Mouse (Mus musculus): Measurements from ENCODE around the gene Ftl1. TPM values are rescaled to one million over a fixed set of nuclear protein-coding genes. Genes with fewer than 3 reads are reported as not detected.

The Ftl1 gene
- total RNA-seq, 1 experiment from 2014 or later = 786 TPM

DNA sequence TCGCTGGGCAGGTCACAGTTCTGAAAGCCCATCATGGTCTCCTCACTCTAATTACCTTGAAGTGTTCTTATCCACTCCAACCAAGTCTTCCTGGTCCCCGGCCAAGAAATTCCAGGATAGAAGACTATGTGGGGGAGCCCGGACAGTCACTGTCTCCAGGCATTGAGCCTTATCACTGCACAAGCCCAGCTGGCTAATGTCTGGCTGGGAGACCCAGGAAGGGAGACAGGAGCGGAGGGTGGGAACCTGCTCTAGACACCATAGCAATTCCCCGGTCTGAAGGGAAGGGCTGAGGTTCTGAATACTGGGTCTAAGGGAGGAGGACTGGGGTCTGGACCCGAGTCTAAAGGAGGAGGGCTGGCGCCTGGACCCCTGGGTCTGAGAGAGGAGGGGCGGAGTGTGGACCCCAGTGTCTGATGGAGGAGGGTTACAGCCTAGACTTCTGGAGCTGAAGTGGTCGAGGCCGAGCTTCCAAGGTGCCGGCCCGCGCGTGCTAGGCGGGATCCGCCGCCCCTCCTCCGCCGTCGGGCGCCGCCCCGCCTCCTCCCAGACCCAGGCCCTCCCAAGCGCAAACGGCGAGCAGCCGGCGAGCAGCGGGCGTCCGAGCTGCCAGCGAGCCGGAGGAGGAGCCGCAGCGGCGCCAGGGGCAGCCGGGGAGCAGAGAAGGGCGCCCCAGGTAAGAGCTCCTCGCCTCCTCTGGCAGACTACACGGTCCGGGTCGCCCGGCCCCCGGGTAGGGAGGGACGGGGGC lies 46.4 kb downstream of the Ftl1 start, which contains the start of gene Ntf5:
Gene Ntf5, plus strand, starts transcription at position 583 of the 751 bp plus-strand sequence.
- peak; percentile 34 for DNase-seq

GRCm38 (mm10) chr7:45412421-45412820 lies 47.3 kb downstream of the Ftl1 start:
- DNase-seq = no peak

DNA sequence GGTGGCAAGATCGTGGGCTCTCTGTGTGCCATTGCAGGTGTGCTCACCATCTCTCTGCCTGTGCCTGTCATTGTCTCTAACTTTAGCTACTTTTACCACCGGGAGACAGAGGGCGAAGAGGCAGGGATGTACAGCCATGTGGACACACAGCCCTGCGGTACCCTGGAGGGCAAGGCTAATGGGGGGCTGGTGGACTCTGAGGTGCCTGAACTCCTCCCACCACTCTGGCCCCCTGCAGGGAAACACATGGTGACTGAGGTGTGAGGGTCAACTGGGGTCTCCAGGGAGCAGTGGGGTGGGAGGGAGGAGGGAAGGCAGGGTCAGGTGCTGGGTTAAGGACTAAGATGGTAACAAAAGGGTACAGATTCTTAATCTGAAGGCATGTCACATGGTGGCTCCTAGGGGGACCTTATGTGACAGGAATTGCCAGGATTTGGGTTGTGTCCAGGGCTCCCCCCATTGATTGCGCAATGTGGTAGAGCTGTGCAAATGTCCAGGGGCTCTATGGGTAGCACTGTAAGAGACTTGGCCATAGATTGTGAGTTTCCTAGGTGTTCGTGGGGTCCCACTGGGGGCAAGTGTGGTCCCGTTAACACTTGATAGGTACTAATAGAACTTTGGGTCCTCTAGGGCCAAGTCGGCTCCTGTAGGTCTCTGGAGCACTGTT lies 50.1 kb downstream of the Ftl1 start:
- DNase-seq = no peak

DNA sequence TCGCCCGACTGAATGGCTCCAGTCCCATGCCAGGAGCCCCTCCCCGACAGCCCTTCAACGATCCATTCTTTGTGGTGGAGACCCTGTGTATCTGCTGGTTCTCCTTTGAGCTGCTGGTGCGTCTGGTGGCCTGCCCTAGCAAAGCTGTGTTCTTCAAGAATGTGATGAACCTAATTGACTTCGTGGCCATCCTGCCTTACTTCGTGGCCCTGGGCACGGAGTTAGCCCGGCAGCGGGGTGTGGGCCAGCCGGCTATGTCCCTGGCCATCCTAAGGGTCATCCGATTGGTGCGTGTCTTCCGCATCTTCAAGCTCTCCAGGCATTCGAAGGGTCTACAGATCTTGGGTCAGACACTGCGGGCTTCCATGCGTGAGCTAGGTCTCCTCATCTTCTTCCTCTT lies 50.7 kb downstream of the Ftl1 start:
- no peak for DNase-seq

- DNase-seq = no peak
Observed at GRCm38 (mm10) chr7:45408351-45408750, 51.3 kb downstream of the Ftl1 start.

Small RNA genes within 50 kb of the gene (microRNA-seq; reads per million reads assigned to microRNA genes)
- gene Gm22133 = 2.1 to 6.2 reads per million in 2 experiments

Other genes with a start within 250 kb of the Ftl1 start
- gene Dkkl1, start 247.7 kb downstream of the Ftl1 start, total RNA-seq (2021) = not detected in 2 replicates
- gene Tead2, start 244.1 kb downstream of the Ftl1 start, total RNA-seq (2021) = 15.0 and 15.3 TPM in 2 replicates
- gene Cd37, start 220.8 kb downstream of the Ftl1 start, total RNA-seq (2021) = 2.7 TPM in 2 replicates
- gene Slc6a16, start 218.8 kb downstream of the Ftl1 start, total RNA-seq (2021) = not detected in 2 replicates
- not detected in 2 replicates for gene Slc6a21, start 182.4 kb downstream of the Ftl1 start, total RNA-seq (2021)
- 9.3 and 14.2 TPM in 2 replicates for gene Trpm4, start 126.1 kb downstream of the Ftl1 start, total RNA-seq (2021)
- 0.18 TPM in 1 of 2 replicates, not detected in the other for gene Hrc, start 124.6 kb downstream of the Ftl1 start, total RNA-seq (2021)
- gene Ppfia3, start 92.9 kb downstream of the Ftl1 start, total RNA-seq (2021) = 1.9 and 2.9 TPM in 2 replicates
- 8.7 TPM in 1 of 2 replicates, not detected in the other for gene Lin7b, start 89.3 kb downstream of the Ftl1 start, total RNA-seq (2021)
- 361 and 425 TPM in 2 replicates for gene Snrnp70, start 64.1 kb downstream of the Ftl1 start, total RNA-seq (2021)
- not detected in 2 replicates for gene Kcna7, start 54.2 kb downstream of the Ftl1 start, total RNA-seq (2021)
- gene Ntf5, start 46.2 kb downstream of the Ftl1 start, total RNA-seq (2021) = not detected in 2 replicates
- gene Lhb, start 39.1 kb downstream of the Ftl1 start, total RNA-seq (2021) = not detected in 2 replicates
- 39.4 and 44.2 TPM in 2 replicates for gene Gys1, start 25.0 kb downstream of the Ftl1 start, total RNA-seq (2021)
- gene Ruvbl2, start 21.8 kb downstream of the Ftl1 start, total RNA-seq (2021) = 50.7 and 51.6 TPM in 2 replicates
- gene Bax, start 7.0 kb upstream of the Ftl1 start, total RNA-seq (2021) = 61.4 and 68.8 TPM in 2 replicates
- 0.46 and 0.67 TPM in 2 replicates for gene Tulp2, start 22.0 kb upstream of the Ftl1 start, total RNA-seq (2021)
- gene Gm45808, start 26.9 kb upstream of the Ftl1 start, total RNA-seq (2021) = 21.0 and 40.1 TPM in 2 replicates
- 62.3 and 75.5 TPM in 2 replicates for gene Dhdh, start 28.9 kb upstream of the Ftl1 start, total RNA-seq (2021)
- 220 and 264 TPM in 2 replicates for gene Nucb1, start 50.5 kb upstream of the Ftl1 start, total RNA-seq (2021)
- gene Ppp1r15a, start 66.4 kb upstream of the Ftl1 start, total RNA-seq (2021) = 28.0 and 29.6 TPM in 2 replicates
- gene Plekha4, start 66.4 kb upstream of the Ftl1 start, total RNA-seq (2021) = 3.2 and 3.3 TPM in 2 replicates
- 0.95 and 1.0 TPM in 2 replicates for gene Hsd17b14, start 95.0 kb upstream of the Ftl1 start, total RNA-seq (2021)
- 218 and 244 TPM in 2 replicates for gene Bcat2, start 110.3 kb upstream of the Ftl1 start, total RNA-seq (2021)
- not detected in 2 replicates for gene Fgf21, start 155.6 kb upstream of the Ftl1 start, total RNA-seq (2021)
- not detected in 2 replicates for gene Fut1, start 157.4 kb upstream of the Ftl1 start, total RNA-seq (2021)
- 0.36 TPM in 1 of 2 replicates, not detected in the other for gene Izumo1, start 161.9 kb upstream of the Ftl1 start, total RNA-seq (2021)
- gene Rasip1, start 167.6 kb upstream of the Ftl1 start, total RNA-seq (2021) = 21.3 and 23.3 TPM in 2 replicates
- 3.5 and 4.3 TPM in 2 replicates for gene Mamstr, start 180.1 kb upstream of the Ftl1 start, total RNA-seq (2021)
- gene Fut2, start 206.5 kb upstream of the Ftl1 start, total RNA-seq (2021) = not detected in 2 replicates
- gene Ntn5, start 224.1 kb upstream of the Ftl1 start, total RNA-seq (2021) = not detected in 2 replicates
- gene Sec1, start 234.5 kb upstream of the Ftl1 start, total RNA-seq (2021) = 0.39 TPM in 1 of 2 replicates, not detected in the other
- gene Car11, start 240.0 kb upstream of the Ftl1 start, total RNA-seq (2021) = 15.7 and 15.8 TPM in 2 replicates
- gene Dbp, start 245.2 kb upstream of the Ftl1 start, total RNA-seq (2021) = 282 and 444 TPM in 2 replicates